Mouse (Mus musculus) embryo, embryonic 11.5 days (tissue): ENCODE data around the gene Foxd2.

Source experiments
- DNase-seq: peaks from one replicate; pipeline ENCODE4 v3.0.0-alpha.2; 2012; ENCODE audit warnings: low read depth, low spot score

Gene Foxd2

DNA sequence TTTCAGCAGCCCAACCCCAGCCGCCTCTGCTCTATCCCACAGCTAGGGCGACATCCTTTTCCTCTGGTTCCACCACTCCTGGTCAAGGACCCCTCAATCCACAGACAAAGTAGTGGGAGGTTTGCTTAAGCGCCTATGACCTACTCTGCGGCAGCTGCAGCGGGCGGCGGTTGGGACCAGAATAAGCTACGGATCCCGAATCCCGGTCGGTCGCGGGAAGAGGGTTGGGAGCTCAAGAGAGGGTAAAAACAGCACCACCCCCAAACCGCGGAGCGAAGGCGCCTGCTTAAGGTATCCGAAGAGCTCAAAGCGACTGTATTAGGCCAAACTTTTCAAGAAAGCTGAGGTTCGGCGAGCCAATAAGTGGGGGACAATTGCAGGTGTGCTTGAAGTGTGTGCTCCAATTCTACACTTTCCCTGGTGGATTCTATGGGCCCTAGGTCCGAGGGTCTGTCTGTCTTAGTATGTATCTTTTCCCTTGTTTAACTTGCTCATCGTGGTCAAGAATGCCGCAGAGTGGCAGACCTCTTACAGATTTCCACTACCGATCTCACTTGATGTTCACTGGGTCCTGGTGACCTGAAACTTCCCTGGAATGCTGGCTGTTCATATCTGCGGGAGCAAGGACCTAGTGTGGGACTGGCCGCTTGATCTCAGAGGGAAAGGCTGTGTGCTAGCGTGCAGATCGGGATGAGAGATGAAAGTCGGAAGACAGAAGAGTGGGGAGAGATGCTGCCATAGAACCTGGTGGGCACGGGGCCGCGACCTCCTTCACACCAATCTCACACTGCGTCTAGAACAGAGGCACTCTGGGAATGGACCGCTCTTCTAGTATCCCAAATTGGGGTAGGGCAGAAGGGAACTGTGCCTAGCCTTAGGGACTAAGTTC, 4.3 kb upstream of the Foxd2 start:
- DNase-seq, result no peak

DNA sequence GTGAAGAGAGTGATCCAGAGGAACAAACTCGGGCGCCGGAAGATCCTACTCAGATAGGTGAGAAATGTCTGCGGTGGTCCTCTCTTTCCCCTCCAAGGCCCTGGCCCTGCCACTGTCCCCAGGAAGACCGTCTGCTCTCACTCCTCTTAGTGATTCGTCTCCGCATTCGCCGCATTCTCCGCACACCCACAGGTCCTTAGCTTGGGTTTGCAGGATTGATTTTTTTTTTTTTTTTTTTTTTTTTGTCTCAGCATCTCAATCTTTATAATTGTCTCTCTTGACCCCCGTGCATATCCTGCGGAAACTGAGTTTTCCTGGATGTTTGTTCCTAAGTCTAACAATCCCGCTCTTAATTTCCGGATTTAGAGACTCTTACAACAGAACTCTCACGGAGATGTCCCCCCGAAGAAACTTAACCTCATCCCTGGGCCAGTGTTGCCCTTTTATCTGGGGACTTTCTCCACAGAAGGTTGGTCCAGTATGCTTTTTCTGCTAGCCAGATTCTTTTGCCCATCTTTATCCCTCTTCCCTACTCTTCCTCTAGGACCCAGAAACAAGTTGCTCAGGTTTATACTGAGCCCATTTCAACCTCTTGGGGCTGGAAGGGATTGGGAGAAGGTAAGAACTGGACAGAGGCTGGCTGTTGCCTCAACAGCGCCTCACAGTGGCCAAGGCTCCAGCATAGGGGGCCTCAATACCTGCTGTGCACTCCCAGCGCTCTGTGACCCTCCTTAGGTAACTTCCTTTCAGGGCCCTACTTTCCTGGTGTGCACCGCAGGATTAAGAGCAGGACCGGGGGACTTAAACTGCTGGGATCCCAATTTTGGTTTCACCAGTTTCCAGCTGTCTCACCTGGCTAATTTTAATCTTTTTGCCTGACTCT, 1.2 kb upstream of the Foxd2 start:
- DNase-seq, result no peak

DNA sequence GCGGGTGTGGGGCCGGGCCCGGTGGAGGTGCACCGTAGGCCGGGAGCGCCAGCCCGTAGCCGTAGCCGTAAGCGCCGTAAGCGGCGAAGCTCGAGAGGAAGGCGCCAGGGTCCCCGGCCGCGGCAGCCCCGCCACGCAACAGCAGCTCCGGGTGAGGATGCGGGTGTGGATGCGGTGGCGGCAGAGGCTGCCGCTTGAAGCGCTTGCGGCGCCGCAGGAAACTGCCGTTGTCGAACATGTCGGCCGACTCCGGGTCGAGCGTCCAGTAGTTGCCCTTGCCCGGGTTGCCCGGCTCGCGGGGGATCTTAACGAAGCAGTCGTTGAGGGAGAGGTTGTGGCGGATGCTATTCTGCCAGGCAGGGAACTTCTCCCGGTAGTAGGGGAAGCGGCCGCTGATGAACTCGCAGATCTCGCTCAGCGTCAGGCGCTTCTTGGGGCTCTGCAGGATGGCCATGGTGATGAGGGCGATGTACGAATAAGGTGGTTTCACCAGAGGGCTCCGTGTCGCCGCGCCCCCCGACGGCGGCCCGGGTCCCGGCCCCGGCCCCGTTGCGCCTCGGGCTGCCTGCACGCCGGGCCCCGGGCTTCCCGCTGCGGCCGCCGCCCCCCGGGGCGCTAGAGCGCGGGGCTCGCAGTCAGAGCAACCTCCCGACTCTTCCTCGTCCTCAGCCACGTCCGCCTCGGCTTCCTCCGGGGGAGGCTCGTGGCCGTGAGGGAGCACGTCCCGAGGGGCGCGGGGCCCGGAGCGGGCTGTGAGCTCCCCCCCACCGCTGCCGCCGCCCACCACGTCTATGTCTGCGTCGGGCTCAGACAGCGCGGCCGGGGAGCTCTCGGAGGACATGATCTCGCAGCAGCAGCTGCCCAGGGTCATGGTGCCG, 483 bp downstream of the Foxd2 start:
- no peak for DNase-seq

DNA sequence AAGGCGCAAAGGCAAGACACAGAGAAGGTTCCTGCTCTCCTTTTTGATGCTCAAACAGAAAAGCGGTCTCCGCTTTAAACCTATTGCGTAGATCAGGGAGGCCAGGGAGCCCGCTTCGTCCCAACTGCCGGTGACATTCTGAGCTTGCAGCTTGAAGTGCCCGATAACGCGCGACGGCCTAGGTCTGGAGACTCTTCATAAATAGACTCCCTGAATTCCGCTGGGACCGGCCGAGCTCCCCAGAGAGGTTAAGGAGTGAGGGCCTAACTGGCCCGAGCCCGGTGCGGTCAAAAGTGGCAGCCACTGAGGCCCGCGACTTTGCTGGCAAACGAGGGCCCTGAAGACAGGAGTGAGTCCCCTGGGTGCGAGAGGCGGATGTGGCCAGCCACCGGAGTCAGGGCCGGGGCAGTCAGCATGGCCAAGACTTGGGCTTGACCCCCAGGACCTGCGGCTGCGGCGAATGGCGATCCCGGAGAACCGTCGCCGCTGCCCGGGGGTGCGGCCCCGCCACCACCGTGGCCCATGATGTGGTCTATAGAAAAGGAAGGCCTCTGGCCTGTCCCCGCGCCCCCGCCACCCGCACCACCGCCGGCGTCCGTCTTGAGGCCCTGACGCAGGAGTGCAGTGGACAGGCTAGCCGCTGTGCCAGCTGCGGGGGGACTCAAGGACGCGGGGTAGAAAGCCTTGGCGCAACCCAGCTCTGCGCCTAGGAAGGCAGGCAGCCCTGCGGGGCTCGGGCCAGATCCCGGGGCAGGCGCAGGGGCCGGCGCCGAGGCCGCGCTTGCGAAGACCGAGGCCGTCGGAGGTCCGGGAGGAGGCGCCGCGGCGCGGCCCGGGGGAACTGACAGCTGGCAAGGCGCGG, 1.4 kb downstream of the Foxd2 start:
- no peak for DNase-seq

DNA sequence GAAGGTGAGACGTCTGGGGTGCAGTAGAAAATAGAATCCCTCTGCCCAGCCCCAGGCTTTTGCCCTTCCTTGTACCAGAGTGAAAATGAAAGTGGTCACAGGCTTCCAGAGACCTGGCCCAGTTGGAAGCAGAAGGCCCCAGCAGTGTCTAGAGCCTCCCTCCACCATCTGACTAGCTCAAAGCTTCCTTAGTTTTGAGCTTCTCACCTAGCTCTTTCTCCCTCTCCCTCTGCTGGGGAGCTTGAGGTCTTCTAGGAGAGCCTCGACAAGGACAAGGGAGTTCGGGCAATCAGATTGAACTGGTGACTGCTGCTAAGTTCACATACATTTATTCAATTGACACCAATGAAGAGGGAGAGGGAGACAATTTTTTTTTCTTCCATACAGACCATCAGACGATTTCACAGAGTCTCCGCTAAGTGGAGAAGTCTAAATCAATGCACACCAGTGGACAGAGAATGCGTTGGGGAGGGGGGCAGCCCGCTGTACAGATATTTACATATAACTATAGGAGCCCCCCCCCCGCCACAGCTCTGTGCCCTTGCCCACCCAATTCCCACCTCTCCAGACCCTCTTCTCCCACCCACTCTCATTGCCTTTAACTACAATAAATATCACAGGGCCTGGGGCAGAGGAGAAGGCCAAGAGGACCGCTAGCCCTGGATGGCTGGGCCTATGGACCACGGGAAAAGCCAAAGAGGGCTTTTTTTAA, 2.5 kb downstream of the Foxd2 start:
- no peak for DNase-seq

DNA sequence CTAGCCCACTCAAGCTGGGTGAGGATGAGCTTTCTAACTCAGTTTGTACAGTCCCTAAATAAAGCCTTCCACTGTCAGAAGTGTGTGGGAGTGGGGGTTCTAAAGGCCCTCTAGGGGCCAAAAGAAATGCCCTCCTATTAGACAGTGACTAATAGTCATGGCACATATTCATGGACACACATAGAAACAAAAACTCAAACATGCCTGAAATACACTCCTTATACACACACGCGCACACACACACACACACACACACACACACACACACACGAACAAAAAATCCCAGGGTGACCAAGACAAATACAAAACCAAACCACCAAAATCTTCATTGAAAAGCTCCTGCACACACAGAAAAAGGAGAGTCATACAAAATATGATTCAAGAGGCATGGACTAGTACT, 3.2 kb downstream of the Foxd2 start:
- no peak for DNase-seq

DNA sequence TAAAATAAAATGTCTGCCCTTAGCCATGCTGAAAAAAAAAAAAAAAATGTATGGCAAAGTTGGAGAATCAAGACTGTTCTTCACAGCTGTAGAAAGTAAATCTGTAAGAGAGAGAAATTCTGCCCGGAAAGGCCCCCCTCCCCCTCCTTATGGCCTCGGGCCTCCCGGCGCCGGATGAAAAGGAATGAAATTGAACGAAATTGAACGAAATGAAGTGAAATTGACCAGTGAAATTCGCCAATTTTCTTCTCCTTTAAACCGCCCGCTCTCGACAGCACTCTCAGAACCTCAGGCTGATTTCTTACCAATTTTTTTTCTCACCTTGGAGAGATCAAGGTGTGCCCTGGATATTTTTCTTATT, 5.3 kb downstream of the Foxd2 start:
- DNase-seq, result no peak

DNA sequence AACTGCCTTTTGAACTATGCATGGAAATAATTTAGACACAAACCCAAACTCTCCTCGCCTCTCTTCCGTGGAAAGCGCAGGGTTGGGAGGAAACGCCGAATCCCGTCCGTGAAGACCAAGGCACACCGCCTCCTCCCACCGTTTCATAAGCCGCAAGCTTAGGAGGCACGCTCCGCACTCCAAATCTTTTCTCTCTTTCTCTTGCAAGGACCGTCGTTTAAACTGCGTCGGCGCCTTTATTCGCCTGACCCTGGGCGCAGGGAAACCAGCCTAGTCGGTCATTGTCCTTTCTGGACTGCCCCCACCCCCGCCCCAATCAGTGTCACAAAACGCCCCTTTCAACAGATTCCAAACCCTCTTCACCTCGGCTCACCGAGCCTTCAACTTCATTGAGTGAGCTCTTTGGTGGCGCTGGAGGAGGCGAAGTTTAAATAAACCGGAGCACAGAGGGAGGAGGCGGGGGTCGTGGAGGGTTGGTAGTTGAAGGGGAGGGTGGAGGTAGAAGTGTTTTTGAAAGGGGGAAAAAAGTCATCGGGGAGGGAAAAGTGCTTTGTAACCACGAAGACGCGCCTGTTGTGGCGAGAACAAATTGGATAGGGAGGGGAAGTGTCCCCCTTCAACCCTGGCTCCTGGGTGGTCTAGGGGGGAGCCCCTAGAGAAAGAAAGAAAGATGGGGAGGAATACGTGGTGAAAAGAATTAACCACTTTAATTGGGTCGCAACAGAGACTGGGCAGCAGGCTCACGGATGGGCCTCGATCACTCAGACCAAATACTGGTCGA, 5.8 kb downstream of the Foxd2 start:
- no peak for DNase-seq

DNA sequence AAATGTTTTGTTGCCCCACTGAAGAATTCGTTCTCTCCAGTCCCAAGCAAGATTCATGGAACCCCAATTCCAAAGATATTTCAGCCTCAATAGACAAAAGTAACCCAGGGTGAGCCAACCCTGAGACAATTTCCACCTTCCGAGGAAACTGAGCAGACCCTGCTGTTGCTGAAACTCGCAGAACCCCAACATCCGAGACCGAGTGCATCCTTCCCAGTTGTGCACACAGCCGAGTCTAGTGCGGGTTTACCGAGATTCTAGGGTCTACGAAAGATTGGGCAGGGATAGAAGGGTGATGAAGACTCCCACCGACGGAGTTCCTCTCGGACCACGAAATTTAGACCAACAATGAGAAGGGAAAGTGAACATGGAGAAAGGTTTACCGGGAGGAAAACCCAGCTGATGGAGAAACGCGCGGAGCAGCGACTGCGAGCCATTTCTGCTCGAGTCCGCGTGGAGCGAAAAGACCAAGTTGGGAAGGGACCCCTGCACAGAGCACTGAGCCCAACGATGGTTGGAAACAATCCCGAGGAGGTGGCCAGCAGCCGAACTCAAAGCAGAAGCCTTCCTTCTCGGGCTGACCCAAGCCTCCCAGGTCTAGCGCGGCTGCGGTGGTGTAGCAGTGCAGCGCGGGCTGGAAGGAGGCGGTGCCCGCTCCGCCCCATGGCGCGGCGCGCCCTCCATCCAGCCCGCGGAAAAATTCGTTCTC, 6.9 kb downstream of the Foxd2 start:
- DNase-seq, result no peak

DNA sequence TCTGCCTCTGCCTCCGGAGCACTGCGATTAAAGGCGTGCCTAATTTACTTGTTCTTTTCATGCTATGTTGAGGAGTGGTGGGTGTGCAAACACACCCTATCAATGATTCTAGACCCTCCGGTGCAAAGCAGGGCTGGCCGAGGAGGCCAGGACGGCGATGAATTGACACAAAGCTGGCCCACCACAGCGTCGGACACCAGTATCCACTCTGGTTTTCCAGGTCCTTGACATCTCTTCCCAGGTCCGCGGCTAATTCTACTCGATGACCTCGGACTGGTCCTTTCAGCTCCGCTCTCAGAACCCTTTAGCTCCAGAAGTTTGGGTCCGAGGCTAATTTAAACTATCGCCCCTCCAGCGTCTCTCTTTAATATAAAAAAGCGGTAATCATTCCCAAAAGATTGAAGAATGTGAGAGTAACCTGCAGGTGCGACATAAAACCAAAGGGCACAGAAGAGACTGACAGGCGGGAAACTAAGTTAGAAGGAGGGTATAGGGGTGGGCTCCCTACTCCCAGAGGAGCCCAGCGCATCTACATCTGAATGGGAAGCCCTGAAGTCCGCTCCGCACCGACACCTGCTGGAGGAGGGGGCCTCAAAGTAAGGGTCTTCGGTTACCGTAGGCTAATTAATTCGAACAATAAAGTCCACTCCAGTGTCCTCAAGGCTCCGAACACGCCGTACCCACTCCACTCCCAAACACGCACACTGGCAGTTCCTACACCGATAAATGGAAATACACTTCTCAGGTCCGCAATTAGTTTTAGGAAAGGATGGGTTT, 7.6 kb downstream of the Foxd2 start:
- DNase-seq, result no peak

DNA sequence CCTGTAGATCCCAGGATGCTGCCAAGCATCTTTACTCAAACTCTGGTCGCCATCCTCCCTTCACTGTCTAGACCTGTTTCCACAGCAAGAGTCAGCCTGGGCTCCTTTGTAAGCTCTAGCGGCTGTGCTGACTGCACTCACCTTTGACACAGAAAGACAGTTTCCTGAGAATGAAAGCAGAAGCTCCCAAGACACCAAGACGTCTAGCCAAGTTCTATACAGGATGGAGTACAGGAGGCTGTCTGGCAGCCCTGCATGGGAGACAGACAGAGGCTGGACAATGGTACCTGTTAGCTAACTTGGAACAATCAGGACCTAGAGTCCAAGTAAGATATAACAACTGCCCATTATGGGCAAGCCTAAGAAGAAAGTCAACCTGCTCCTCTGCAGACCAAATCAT, 8.8 kb downstream of the Foxd2 start:
- no peak for DNase-seq

DNA sequence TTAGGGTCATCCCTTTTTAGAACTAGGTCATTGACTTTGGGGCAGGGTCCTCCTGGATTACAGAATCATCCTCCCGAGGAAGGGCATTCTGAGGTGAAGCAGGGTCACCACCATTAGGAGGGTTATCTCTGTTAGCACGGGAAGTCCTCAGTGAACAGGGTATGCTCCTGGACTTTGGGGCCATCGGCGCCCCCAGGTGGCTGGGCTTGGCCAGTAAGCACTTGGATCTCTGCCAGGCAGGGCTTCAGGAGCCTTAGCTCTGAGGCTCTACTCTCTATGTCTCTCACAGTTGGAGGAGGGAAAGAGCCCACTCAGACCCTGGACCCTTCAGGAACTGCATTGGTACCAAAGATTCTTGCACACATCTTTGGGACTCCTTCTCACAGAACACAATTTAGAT, 10.8 kb downstream of the Foxd2 start:
- no peak for DNase-seq

DNA sequence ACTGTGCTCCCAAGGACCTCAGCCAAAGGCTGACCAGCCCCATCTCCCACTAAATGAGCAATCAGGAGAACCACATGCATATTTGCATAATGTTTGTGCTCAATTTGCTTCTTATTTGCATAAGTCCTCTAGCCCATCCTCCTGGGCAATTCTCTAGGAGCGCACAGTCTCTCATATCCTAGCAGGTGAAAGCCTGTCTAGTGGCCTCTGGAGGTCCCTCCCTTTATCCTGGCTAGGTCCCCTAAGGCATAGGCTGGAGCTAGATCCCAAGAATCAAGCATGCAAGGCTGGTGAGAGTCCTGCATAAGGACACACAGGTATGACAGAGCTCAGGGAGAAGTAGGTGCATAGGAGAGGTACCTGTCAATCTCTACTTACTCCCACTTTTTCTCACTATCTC, 26.4 kb downstream of the Foxd2 start:
- DNase-seq, result no peak

DNA sequence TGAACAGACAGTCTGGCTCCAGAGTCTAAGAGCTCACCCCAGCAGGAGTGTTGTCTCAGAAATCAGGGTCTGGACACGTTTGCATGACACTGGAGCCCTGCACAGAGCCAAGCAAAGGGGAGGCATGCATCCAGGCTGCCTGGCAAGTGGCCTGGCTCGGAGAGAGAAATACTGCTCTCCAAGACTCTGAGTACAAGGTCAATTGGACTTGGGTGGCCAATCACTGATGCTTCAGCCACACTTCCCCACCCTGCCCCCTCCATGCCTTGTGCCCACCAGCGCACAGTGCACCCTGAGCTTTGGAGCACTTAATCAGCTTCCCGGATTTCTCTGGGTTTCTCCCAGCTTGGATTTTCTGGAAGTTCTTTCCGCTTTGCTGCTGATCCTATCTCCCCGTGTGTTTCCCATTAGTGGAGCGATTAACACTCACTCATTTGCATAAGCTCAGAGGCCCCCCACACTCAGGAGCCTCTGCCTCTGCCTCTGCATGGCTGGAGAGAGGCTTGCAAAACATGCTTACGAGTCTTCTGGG, 32.2 kb downstream of the Foxd2 start:
- no peak for DNase-seq

DNA sequence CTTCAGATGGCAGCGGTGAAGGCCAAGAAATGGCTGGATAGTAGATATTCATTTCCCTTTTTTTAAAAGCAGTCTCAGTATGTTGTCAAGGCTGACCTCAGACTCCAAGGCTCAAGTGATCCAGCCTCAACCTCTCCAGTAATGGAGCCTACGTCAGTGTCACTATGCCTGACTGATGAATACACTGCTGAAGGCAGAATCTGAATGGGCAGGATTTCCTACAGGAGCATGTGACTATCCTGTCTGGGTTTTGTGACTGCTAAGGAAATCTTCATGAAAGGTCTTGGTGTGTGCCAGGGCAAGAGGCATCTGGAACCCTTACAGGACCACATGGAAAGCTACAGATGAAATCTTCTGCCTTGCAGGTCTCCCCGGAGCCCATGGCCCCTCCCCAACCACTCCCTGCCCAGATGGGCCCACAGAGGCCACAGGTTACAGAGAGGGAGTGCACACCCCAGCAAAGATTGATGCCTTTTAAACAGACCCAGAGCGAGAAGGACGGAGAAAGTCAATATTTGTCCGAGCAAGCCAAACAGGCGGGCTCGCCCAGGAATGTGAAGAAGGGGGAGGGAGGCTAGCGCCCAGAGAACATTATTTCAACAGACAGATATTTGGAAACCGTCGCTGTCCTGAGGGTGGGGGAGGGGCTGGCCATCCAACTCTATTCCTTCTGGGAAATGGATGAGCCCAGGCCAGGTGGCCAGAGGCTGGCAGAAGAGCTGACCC, 38.7 kb downstream of the Foxd2 start:
- DNase-seq, result no peak

DNA sequence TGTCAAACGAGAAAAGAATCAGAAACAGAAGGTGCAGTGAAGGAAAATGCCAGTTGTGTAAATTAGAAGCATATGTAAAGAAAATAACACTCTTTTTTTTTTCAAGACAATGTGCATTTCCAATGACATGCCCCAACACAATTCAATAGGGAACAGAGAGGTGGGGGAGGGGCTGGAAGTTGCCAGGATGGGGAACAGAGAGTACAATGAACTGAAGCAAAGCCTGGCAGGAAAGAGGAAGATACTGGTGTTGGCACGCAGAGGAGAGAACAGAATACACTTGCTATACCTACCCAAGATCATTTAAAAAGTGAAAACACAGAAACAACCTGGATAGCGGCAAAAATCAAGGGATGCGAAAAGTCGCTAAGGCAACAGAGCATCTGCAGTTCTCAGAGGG, 45.5 kb downstream of the Foxd2 start:
- no peak for DNase-seq

DNA sequence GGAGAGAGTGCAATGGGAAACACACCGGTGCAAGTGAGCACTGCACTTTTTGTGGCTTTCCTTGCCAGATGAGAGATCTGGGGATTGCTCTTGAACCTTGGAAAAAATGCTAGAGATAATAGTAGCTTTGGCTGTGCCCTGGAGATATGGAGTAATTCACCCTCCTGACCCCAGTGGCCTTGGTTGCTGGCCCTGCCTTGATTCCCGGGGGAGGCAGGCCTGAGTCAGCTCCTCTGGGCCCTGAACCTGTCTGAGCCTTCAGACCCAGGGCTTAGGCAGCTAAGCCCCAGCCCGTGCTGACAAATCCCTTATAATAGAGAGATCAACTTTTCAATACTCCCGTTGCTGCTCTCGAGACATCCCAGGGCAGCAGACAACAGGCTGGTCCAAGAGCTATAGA, 50.2 kb downstream of the Foxd2 start:
- DNase-seq, result no peak
